Mouse (Mus musculus) left cerebral cortex, adult 18-20 months (tissue): ENCODE data around the gene Tmem198. TPM values are rescaled to one million over a fixed set of nuclear protein-coding genes. Genes with fewer than 3 reads are reported as not detected.

Experiments
- DNase-seq, 2 experiments: peaks; one replicate each; pipeline ENCODE4 v3.0.0; 2021 to 2022; ENCODE audit warnings: low spot score in 2 of 2, mixed read lengths in 1 of 2
- total RNA-seq, 2 experiments: library from RNA; stranded (reverse); gene quantifications; 2 replicates each; pipeline ENCODE4 v1.2.3; 2021

Tmem198 gene
- total RNA-seq, 2 experiments from 2014 or later: 93.8 to 107 TPM

DNA sequence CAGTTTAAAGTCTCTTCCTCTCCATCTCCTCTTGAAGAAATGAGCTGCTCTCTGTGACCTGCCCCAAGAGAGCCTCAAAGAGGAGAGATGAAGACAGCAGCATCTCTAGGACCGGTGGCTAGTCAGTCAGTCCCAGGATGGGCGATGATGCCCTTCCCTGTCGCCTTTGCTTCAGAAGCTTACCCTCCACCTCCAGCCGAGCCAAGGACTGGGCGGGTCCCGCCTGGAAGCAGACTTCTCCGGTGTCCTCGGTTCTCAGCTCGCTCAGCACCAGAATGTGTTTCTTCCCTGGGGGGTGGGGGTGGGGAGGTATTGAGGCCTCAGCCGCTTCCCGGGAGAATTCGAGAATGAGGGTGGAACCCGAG is 7.7 kb downstream of the Tmem198 start:
- no peak for DNase-seq

DNA sequence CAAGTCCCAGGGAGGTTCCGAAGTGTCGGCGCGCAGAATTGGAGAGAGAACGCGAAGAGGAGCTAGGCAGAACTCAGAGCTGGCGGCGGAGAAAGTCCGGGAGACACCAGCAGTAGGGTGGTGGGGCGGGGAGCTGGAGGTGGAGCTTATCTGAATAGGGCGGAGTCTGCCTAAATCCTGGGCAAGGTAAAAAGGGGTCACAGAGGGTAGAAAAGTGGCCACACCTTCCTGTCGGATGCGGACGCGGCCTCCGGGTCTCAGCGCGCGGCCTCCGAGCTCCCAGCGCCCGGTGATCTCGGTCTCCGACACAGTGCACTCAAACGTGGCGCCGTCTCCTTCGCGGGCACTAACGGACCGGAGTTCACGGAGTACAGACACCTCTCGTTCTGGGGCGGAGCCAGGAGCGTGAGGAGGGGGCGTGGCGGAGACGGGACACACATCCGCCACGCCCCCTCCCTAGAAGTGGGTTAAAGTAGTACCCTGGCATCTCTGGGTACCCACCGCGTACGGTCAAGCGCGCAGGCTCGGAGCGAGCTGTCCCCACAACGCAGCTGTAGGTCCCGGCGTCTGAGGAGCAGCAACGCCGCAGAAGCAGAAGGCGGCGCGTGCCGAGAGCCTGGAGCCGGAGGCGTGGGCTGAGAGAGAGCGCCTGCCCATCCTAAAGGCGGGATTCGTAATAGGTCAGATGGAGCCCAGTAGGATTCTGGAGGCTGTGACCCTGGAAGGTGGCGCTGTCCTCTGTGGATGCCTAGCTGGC is 8.3 kb downstream of the Tmem198 start:
- DNase-seq: peak; percentile 61 to 62

DNA sequence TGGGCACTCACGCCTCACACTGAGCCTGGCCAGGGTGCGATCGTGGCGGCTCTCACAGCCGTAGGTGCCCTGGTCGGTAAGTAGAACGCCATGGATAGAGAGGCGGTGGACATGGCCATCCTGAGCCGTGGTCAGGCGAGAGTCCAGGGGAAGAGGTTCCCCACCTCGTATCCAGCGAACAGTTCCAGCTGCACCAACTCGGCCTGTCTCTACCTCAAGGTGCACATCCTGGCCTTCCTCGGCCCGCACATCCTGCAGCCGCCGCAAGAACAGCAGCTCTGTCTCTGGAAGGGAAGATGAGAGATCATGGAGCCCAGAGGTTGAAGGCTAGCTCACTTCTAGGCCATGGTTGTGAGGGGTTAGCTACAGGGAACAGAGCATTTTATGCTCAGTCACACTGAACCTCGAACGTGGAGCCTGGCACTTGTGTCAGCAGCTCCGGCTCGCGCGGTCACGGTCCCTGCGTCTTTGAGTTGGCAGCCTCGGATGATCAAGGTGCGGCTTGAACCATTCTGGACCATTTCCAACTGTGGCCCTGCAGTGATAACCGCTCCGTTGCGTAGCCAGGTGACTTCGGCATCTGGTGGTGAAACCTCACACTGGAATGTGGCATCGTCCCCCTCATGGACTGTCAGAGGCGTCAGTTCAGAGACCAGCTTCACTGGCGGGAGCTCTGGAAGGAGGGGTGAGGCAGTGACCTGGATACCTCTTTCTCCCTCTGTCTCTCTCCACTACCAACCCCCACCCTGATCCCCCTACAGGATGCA is 11.6 kb downstream of the Tmem198 start:
- DNase-seq: no peak

DNA sequence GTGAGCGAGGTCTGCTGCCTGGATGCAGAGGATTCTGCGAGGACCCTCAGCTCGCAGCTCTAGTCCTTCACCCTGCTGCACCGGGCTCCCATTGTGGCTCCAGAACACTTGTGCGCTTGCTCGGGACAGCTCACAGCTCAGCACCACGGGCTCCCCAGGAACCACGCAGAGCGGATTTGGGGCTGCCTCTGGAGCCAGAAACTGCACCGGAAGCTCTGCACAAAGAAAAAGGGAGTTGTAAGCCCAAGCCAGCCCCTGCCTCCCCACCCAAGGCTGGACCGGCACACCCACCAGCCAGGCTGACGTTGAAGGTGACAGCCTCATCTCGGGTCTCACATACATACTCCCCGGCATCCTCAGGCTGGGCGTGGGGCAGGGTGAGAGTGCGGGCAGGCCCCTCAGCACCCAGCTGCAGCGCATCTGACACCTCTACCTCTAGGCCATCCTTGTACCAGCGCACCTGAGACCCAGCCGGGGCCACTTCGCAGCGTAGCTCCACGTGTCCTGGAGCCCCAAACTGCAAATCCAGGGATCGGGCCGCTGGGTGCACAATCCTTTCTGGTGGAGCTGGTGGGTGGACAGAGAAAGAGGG is 13.3 kb downstream of the Tmem198 start:
- DNase-seq: no peak

DNA sequence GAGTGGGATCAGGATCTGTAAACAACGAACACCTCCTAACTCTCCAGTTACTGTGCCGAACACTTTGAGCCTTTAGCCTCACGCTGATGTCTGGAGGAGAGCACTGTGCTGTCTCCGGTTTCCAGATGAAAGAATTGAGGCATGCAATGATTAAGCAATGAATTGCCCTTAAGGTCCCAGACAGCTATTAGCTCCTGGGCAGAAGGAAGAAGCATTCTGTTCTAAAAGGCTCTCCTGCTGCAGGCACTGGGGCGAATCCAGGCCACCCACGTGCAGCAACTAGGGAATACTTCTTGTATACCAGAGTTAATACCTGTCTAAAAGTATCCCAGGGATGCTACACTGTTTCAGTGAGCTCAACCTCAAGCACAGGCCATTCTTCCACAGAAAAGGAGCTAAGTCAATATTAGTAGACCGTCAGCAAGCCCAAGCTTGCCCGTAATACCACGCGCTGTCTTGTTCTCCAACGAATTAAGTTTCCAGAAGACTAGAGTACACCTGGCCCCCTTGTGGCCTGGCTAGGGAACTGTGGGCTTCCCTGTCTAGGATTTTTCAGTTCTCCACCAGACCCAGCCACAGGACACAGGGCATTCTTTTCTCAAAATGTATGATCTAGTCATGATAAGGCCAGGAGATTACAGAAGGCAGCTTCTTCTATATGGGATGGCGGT is 15.7 kb downstream of the Tmem198 start:
- DNase-seq: peak in 1 of 2 experiments; percentile 38

DNA sequence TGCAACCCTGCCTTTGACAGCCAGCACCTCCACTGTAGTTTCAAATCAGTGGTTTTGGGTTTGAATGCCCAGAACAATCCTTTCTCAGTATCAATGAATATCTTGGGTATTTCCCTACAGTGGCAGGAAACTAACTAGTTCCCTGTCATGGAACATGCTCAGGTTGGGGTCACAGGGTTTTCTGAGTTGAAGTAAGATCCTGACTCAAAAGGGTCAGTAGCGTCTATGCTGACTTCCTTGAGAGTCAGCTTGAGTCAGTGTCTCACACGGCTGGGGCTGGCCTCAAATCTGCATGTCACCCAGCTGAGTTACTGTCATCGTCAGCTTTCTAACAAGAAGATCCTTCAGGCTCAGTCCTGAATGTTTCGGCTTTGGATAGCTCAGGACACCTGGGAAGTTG is 19.6 kb downstream of the Tmem198 start:
- no peak for DNase-seq

DNA sequence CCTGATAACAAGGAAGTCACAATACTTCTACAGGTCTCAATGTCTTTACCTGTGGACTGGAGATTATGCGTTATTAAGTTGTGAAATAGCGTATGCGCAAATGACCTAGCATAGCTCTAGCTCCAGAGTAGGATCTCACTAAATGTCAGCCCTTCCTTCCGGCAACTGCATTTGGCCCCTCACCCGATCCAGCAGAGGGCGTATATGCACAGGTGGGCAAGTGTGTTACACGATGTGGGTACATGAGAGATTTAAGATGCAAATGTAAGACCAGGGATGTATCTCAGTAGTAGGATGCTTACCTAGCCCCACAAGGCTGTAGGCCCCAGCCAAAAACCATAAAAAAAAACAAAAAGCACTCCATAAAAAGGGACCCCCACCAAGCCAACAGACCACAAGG is 20.1 kb downstream of the Tmem198 start:
- DNase-seq: no peak

DNA sequence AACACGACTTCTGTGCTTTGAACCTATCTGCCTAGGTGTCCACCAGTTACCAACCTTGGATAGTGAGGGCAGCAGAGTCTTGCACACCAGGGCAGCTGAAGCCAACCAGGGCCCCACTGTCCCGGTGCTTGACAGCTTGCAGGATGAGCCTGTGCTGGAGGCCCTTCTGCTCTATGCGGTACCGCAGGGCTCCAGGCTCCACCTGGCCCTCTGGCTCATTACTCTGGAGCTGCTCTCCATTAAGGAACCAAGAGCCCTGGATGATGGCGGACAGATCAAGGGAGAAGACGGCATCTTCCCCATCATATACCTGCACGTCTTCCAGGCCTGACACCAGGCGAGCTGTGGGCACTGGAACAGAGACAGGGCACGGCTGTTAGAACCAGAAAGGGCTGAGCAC is 22.6 kb downstream of the Tmem198 start:
- DNase-seq: no peak

DNA sequence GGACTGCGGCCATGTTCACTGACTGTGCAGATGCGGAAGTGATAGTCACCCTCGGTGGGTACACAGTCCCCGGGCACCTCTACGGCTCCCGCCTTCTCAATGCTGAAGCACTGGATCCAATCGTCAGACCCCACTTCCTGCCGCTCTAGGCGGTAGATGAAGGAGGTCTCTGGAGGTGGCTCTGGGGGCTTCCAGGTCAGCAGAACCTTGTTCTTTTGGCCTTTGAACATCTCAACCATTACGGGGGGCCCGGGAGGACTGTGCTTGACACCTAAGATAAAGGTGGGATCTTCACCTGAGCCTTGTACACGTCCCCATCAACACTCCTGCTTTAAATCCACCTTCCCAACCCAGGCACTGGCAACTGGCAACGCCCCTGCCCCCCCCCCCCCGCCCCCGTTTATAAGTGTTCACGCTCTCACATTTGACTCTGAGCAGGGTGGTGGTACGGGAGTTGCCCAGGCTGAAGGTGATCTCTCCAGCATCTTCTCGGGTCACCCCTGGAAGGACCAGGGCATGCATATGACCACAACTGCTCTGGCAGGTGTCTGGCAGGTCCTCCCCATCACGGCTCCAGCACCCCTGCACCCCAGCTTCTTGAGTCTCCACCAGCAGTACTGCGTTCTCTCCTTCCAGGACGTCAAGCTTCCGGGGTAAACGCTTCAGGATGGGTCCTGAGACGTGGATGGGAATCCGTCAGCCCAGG is 23.8 kb downstream of the Tmem198 start:
- no peak for DNase-seq

DNA sequence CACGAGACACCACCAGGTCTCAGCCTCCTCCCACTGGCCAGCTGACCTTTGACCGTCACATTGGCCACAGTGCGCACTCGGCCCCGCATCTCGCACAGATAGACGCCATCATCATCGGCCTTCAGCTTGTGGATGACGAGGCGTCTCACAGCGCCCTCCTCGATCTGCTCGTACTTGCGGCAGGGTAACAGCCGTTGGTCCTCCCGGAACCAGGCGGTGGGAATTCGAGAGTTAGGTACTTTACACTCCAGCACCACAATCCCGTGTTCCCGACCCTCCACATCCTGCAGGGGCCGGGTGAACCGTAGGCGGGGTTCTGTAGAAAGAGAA is 24.3 kb downstream of the Tmem198 start:
- no peak for DNase-seq

DNA sequence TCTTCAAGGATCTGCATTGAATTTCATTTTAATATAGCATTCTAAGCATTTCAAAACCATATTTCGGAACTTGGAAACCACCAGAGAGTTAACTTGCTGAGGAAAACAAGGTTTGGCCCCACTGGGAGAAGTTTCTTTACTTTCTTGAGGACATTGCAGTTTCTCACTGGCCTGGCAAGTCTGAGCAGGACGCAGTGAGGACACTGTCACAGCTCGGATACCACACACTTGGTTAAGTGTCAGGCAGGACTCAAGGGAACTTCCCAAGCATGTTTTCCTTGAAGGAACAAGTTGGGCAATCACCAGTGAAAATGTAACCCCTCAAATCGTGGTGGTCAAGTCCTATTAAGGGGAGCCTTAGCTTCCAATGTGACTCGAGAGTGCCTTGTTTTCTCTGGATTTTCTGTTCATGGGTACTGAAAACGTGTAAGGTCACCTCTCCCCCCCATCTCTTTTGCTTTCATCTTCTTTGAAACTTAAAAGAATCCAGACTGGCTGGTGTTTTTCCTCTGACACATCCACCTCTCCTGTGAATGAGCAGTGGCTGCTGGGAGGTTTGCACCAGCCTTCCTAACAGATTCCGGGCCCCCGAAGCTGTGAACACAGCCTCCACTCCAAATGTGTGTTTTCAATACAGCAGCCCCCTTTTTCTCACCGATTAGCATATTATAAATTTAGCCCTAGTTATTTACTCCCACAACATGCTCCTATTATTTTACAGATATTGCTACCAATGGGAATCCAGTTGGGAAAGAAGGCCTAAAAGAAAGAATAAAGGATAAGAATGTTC is 25.1 kb downstream of the Tmem198 start:
- DNase-seq: peak in 1 of 2 experiments; percentile 53

DNA sequence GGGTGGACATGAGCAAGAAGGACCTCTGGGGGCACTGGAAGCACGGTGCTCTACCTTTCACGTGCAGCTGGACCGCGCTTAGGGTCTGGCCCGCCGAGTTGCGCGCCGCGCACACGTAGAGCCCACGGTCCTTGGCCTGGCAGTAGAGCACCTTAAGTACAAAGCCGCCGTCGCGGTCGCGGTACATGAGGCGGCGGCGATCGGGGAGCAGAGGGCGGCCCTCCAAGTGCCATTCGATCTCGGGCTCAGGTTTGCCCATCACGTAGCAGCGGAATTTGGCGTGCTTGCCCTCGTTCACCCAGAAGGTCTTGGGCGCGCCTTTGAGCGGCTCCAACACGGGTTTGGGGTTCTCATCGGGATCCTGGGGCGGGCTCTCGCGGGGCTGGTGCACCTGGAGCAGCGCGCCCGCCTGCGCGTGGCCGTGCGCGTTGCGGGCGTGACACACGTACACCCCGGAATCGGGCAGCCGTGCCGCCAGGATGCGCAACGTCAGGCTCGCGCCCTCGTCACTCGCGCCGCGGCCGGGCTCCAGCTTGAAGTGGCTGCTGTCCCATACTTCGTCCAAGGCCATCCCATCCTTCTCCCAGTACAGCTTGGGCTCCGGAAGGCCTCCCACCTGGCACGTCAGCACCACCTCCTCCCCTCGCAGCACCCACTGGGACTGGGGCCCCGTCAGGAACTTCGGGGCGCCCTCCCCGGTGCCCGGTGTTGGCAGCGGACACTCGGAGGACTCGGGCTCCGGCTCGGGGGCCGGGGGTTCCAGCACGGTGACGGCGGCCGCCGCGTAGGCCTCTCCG is 26.0 kb downstream of the Tmem198 start:
- DNase-seq: peak; percentile 74 to 89

DNA sequence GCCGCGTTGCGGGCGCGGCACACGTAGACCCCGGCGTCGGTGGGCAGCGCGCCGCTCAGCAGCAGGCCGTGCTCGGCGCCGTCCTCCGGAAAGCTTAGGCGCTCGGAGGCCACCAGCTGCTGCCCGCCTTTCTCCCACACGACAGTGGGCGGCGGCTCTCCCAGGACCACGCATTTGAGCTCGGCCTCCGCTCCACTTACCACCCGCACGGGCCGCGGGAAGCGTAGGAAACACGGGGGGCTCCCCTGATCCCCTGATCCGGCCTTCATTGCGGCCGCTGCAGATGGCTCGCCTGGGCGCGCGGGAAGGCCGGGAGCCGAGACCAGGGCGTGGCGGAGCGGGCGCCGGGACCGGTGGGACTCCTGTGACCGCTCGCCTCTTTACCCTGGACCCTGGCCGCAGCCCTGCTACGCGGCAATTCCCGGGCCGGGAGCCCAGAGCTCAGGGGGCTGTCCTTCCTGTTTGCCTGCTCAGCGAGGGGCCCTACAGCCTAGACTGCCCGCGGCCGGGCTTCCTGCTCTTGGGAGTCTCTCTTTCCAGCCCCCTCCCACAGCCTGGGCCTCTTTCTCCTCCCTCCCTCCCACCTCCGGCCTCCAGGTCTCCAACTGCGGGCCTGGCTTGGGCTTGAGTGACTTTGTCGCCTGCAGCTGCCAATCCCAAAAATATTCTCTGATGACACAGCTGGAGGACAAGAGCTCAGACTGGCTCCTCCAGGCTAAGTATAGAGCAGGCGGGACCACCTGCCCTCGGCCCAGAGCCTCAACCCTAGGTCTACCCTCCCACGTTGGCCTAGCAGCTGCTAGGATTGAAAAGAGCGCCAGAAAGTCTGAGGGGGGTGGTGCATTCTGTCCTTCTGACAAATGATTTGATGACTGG is 26.9 kb downstream of the Tmem198 start, which contains the start of gene Obsl1:
Obsl1 (minus strand) TSS at position 497 of the 876 bp plus-strand sequence.
- DNase-seq: no peak

DNA sequence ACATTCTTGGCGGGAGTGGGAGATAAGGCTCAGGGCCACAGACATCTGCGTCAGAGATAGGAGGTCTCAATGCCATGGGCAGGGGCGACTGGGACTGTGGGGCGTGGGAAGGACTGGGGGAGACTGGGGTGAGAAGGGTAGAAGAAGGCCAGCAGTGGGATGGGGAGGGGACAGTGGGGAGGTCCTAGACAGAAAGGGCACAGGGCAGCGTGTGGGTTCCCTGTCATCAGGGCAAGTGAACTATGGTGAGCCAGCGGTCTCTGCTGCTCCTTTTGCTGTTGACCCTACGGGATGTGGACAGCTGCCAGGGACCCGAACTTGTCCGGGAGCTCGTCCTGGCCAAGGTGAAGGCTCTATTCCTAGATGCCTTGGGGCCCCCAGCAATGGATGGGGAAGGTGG is 27.7 kb downstream of the Tmem198 start, which contains the start of gene Inha:
Inha (plus strand) TSS at position 72 of the 400 bp plus-strand sequence.
- no peak for DNase-seq

DNA sequence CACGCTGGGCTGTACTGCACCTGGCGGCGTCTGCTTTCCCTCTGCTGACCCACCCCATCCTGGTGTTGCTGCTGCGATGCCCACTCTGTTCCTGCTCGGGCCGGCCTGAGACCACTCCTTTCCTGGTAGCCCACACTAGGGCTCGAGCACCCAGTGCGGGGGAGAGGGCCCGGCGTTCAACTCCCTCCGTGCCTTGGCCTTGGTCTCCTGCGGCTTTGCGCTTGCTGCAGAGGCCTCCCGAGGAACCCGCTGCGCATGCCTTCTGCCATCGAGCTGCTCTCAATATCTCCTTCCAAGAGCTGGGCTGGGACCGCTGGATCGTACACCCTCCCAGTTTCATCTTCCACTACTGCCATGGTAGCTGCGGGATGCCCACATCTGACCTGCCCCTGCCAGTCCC is 30.3 kb downstream of the Tmem198 start:
- DNase-seq: no peak

DNA sequence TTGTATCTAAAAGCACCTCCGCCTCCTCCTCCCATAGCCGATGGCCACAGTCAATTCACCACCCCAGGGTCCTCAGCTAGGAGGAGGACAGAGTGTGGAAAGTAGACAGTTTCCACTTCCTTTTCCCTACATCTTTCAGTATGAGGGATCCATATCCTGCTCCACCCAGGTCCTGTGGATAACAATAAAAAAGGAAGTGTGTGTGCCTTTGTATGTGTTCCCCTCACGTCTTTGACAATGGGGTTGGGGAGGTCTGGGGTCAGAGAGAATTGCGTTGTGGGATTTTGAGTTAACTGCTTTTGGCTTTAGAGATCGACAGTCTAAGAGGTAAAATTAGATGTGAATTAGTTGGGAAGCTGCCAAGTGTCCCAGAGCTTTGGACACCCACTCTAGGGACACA is 30.8 kb downstream of the Tmem198 start:
- no peak for DNase-seq

DNA sequence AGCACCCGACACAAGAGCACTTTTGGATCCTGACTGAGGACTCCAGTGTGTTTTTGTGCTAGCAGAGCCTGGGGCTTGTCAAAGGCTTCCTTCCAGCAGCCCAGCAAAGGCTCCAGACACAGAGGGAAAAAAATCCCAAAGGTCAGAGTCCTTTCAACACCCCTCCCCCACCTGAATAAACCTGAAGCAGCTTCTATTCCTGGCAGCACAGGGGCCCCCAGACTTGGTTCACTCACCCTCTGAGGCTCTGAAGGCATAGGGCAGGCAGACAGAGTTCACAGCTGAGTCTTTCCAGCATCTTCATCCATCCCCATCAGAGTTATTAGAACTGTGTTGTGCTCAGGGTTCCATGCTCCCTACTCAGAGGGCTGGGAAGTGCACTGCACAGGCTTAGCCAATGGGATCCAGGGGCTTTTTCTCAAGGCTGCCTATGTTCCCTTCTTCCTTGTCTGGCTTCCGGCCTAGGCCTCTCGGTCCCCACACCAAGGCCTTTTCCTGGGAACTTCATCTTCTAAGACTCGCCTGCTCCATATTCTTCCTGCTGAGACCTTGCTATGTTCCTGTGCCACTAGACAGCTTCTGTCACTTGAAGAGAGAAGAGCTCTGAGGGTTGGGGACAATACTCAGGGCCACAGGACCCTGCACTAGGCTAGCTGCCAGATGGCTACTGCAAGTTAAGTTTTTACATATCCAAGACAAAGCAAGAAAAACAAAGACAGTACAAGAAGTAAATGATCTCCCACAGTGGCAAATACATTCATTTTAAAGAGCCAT is 32.3 kb downstream of the Tmem198 start:
- DNase-seq: no peak

DNA sequence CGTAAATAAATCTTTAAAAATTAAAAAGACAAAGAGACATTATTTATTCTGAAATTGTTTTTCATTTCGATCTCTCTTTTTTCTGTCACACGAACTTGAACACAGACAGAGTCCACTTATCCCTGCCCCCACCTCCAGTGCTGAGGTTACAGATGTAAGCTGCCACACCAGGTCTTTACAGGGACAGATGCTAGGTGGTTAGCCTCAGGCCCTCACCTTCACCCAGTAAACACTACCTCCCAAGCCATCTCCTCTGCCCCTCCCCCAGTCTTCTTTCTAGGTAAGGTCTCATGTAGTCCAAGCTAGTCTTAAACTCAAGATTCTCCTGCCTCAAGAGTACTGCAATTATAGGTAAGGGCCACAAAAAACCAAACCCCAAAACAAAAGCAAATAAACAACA is 33.2 kb downstream of the Tmem198 start:
- no peak for DNase-seq
